Mouse (Mus musculus): ENCODE data around the gene Edc4.

DNA sequence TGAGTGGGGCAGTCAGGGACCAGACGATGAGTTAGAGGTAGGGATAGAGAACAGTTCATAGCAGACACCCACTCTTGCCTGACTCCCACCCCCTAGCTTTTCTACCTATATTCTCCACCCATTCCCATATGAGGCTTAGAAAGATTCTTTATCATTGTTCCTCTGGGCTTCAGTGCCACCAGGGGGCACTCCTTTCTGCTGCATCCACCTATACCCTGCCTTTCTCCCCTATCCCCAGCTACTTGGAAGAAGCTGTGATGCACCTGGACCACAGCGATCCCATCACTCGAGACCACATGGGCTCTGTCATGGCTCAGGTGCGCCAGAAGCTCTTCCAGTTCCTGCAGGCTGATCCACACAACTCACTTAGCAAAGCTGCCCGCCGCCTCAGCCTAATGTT, 11.8 kb downstream of the Edc4 start:
- TF ChIP-seq CTCF (IDR thresholded peaks at IDR 0.05; ENCODE audit: extremely low read depth, insufficient read length, insufficient replicate concordance, low read depth, low read length) (peak; percentile 47; the same call in 1 of the 2 replicates), POLR2A (IDR thresholded peaks at IDR 0.05; ENCODE audit: low read depth, low read length) (no peak)

Data from small intestine, adult 2 months (tissue).